Mouse (Mus musculus): ENCODE measurements around the gene Cyp2c55.

The Cyp2c55 gene

GRCm38 (mm10) chr19:39006715-39007114, at the start of gene Cyp2c55:
Gene Cyp2c55, plus strand, starts transcription at chr19:39007019.
- no peak for DNase-seq (ENCODE audit: low spot score)

GRCm38 (mm10) chr19:38970741-38971140, 36.1 kb upstream of the Cyp2c55 start:
- no peak for DNase-seq (ENCODE audit: low spot score)

- no peak for DNase-seq (ENCODE audit: low spot score)
Observed at GRCm38 (mm10) chr19:38972581-38972980, 34.2 kb upstream of the Cyp2c55 start.

GRCm38 (mm10) chr19:38973666-38974065, 33.2 kb upstream of the Cyp2c55 start:
- no peak for DNase-seq (ENCODE audit: low spot score)

- DNase-seq (ENCODE audit: low spot score) = no peak
Observed at GRCm38 (mm10) chr19:38976269-38976668, 30.6 kb upstream of the Cyp2c55 start.

- DNase-seq (ENCODE audit: low spot score) = peak; percentile 79
Observed at GRCm38 (mm10) chr19:38981966-38982365, 24.9 kb upstream of the Cyp2c55 start.

- DNase-seq (ENCODE audit: low spot score) = no peak
Observed at GRCm38 (mm10) chr19:38998248-38998647, 8.6 kb upstream of the Cyp2c55 start.

- no peak for DNase-seq (ENCODE audit: low spot score)
Observed at GRCm38 (mm10) chr19:38998676-38999075, 8.1 kb upstream of the Cyp2c55 start.

GRCm38 (mm10) chr19:39005132-39005531, 1.7 kb upstream of the Cyp2c55 start:
- no peak for DNase-seq (ENCODE audit: low spot score)

GRCm38 (mm10) chr19:39057928-39058327, 51.1 kb downstream of the Cyp2c55 start:
- DNase-seq (ENCODE audit: low spot score) = no peak

GRCm38 (mm10) chr19:39060719-39061118, 53.9 kb downstream of the Cyp2c55 start, which contains the start of gene Cyp2c65:
Gene Cyp2c65, plus strand, starts transcription at chr19:39061015.
- DNase-seq (ENCODE audit: low spot score) = no peak
